ENCODE assay signal across 18 mouse cellular contexts in the genomic region with DNA sequence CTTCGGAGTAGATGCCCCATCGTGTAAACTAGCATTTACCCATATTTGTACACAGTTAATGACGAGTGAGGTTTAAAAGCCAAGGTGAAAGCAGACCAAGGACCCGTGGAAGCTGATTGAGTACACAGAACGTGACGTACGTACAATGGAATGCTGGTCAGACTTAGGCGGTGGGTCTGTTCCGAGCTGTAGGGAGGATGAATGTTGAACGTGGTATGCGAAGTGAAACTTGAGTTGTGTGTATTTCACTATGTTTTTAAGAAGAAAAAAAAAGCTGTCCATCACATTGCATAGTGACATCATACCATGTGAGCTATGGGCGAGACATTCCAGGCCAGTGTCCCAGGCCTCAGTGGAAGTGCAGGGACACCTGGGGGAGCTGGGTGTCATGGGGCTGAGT. TPM values are rescaled to one million over a fixed set of nuclear protein-coding genes. Genes with fewer than 3 reads are reported as not detected.
A peak's percentile ranks its signal among the peaks of the same experiment; 100 is the strongest.
DNase-seq lines count a peak whose midpoint lies in the region; ATAC-seq and TF ChIP-seq lines count a peak whose summit lies in the region.
"Had no signal": no experiment of that assay in that cellular context is flagged by ENCODE, and none has a peak within 500 bp of the region (broad histone marks: within the 10 kb centered on the region; RNA-seq: fewer than 3 reads in every experiment).

No protein-coding gene starts in this region.

- WGBS in heart, embryonic 12.5 days: 61% methylated on average over 12 of the region's 12 CpGs
- WGBS in lung, embryonic 14.5 days: 49% methylated on average over 12 of the region's 12 CpGs
- 88% methylated on average over 12 of the region's 12 CpGs for WGBS in limb, embryonic 10.5 days

- no peaks in the 10 kb centered on the region for H3K36me3 ChIP-seq in heart, embryonic 12.5 days
- peaks cover 4% of the 10 kb centered on the region; the same call in 1 of the 2 replicates for H3K36me3 ChIP-seq in lung, embryonic 14.5 days (ENCODE audit: insufficient read depth)
- H3K36me3 ChIP-seq in limb, embryonic 10.5 days: peaks cover 24% of the 10 kb centered on the region
- H3K36me3 ChIP-seq: heart, embryonic 10.5 days; hindbrain, embryonic 13.5 days had no signal

- TF ChIP-seq CTCF in lung, embryonic 14.5 days (IDR thresholded peaks at IDR 0.05; ENCODE audit: low read depth): no peak

- no peak overlapping the region for H3K9ac ChIP-seq in heart, embryonic 12.5 days
- no peak overlapping the region for H3K9ac ChIP-seq in lung, embryonic 14.5 days
- H3K9ac ChIP-seq: hindbrain, embryonic 13.5 days had no signal

- H3K4me2 ChIP-seq in heart, embryonic 12.5 days: no peak overlapping the region
- no peak overlapping the region for H3K4me2 ChIP-seq in lung, embryonic 14.5 days
- H3K4me2 ChIP-seq: hindbrain, embryonic 13.5 days; liver, embryonic 11.5 days had no signal

- no peak for ATAC-seq in heart, embryonic 12.5 days (ENCODE audit: insufficient number of reproducible peaks, low FRiP score)
- peak; percentile 72 for ATAC-seq in lung, embryonic 14.5 days (ENCODE audit: insufficient read depth)
- ATAC-seq: forebrain, embryonic 14.5 days; midbrain, embryonic 16.5 days had no signal

- DNase-seq in heart, adult 8-10 months (ENCODE audit: low spot score): no peak
- peak; percentile 65 for DNase-seq in lung, embryonic 14.5 days
- no peak for DNase-seq in lung, postnatal 10 days
- DNase-seq in limb, embryonic 10.5 days (ENCODE audit: low spot score): peak; percentile 25
- peak; percentile 32 for DNase-seq in yolk sac, embryonic 10.5 days (ENCODE audit: low spot score)
- no peak for DNase-seq in cerebellum, adult 18-20 months
- DNase-seq: adrenal gland, postnatal 36 days; cerebellum, adult 9-10 months; gastrocnemius, postnatal 36 days; right cerebral cortex, postnatal 4 days; thymus, postnatal 14 days had no signal

- no peak overlapping the region for H3K4me3 ChIP-seq in heart, embryonic 12.5 days
- H3K4me3 ChIP-seq in lung, embryonic 14.5 days (ENCODE audit: low read depth, low read length): no peak overlapping the region
- no peak overlapping the region for H3K4me3 ChIP-seq in limb, embryonic 10.5 days
- H3K4me3 ChIP-seq: heart, embryonic 10.5 days; hindbrain, embryonic 13.5 days; megakaryocyte, embryonic 14.5 days had no signal

- no peaks in the 10 kb centered on the region for H3K9me3 ChIP-seq in heart, embryonic 12.5 days (replicated peaks)
- no peaks in the 10 kb centered on the region for H3K9me3 ChIP-seq in lung, embryonic 14.5 days (ENCODE audit: low read depth, low read length)
- no peaks in the 10 kb centered on the region for H3K9me3 ChIP-seq in limb, embryonic 10.5 days (replicated peaks)
- H3K9me3 ChIP-seq: heart, embryonic 10.5 days; hindbrain, embryonic 13.5 days; megakaryocyte, embryonic 14.5 days had no signal

- H3K4me1 ChIP-seq in heart, embryonic 12.5 days (replicated peaks): peaks cover 90% of the 10 kb centered on the region
- H3K4me1 ChIP-seq in lung, embryonic 14.5 days (ENCODE audit: insufficient read depth): peaks cover 37% of the 10 kb centered on the region
- peaks cover 61% of the 10 kb centered on the region for H3K4me1 ChIP-seq in limb, embryonic 10.5 days

- H3K27me3 ChIP-seq in heart, embryonic 12.5 days (replicated peaks): no peaks in the 10 kb centered on the region
- no peaks in the 10 kb centered on the region for H3K27me3 ChIP-seq in lung, embryonic 14.5 days (ENCODE audit: insufficient read depth, low read length)
- no peaks in the 10 kb centered on the region for H3K27me3 ChIP-seq in limb, embryonic 10.5 days (ENCODE audit: low read depth, poor library complexity, severe bottlenecking)
- H3K27me3 ChIP-seq: hindbrain, embryonic 13.5 days; megakaryocyte, embryonic 14.5 days had no signal

- H3K27ac ChIP-seq in heart, embryonic 12.5 days (ENCODE audit: poor library complexity, severe bottlenecking): peak overlapping the region; percentile 10; the same call in 1 of the 2 replicates
- 0 out of 2 replicates have a peak overlapping the region, but pooled peaks have one; percentile 9 for H3K27ac ChIP-seq in lung, embryonic 14.5 days (ENCODE audit: low read depth)
- H3K27ac ChIP-seq in limb, embryonic 10.5 days: no peak overlapping the region
- H3K27ac ChIP-seq: hindbrain, embryonic 13.5 days had no signal

RNA-seq across cellular contexts. Expression of a gene that starts 15.8 kb away (rescaled TPM):
- polyA plus RNA-seq in heart, embryonic 12.5 days (2016; fragmentation: Nextera tagmentation; extraction: Ambion mirVana): 25.6 and 27.5 TPM in 2 replicates
- 10 to 100 TPM; 10.3 to 17.3 (median 14.4) TPM for total RNA-seq in heart, adult 8-10 months (2022)
- 19.6 and 19.7 TPM in 2 replicates for polyA plus RNA-seq in lung, embryonic 14.5 days (2014; fragmentation: Nextera tagmentation; extraction: Ambion mirVana)
- 21.8 and 27.9 TPM in 2 replicates for polyA plus RNA-seq in limb, embryonic 10.5 days (2016; fragmentation: Nextera tagmentation; extraction: Ambion mirVana)

Comparison
In these comparisons a context has a peak if more than half of its experiments do, and no peak if none do; other contexts are left out.
1. DNase-seq: peak in lung, embryonic 14.5 days (single experiment), limb, embryonic 10.5 days (single experiment) and yolk sac, embryonic 10.5 days (single experiment); none in heart, adult 8-10 months (single experiment), lung, postnatal 10 days (single experiment) and cerebellum, adult 18-20 months (0 of 2).